Mouse (Mus musculus): ENCODE measurements around the gene Camta2. TPM values are rescaled to one million over a fixed set of nuclear protein-coding genes. Genes with fewer than 3 reads are reported as not detected.

The Camta2 gene
- polyA plus RNA-seq, 1 experiment from 2014 or later, result 8.7 TPM

GRCm38 (mm10) chr11:70626877-70627276, 61.0 kb downstream of the Camta2 start:
- ATAC-seq (no peak), DNase-seq (ENCODE audit: low spot score) (no peak)
- Histone ChIP-seq H3K36me3 (ENCODE audit: control insufficient read depth, insufficient read depth, low read length) (no peaks in the 10 kb centered on the region), H3K9ac (ENCODE audit: low read length) (no peak overlapping the region), H3K4me2 (ENCODE audit: low read length) (no peak overlapping the region), H3K27me3 (replicated peaks; ENCODE audit: control insufficient read depth, insufficient read depth, low read length) (no peaks in the 10 kb centered on the region), H3K4me3 (ENCODE audit: low read depth, low read length) (no peak overlapping the region), H3K27ac (ENCODE audit: low read depth, low read length) (no peak overlapping the region), H3K4me1 (ENCODE audit: control insufficient read depth, insufficient read depth, low read length) (no peaks in the 10 kb centered on the region), H3K9me3 (replicated peaks; ENCODE audit: control insufficient read depth, low read length) (no peaks in the 10 kb centered on the region)
- WGBS, result 77% methylated on average over 4 of the region's 4 CpGs

- Histone ChIP-seq H3K36me3 (ENCODE audit: control insufficient read depth, insufficient read depth, low read length) (no peaks in the 10 kb centered on the region), H3K4me3 (ENCODE audit: low read depth, low read length) (no peak overlapping the region), H3K4me2 (ENCODE audit: low read length) (no peak overlapping the region), H3K4me1 (ENCODE audit: control insufficient read depth, insufficient read depth, low read length) (no peaks in the 10 kb centered on the region), H3K27me3 (replicated peaks; ENCODE audit: control insufficient read depth, insufficient read depth, low read length) (no peaks in the 10 kb centered on the region), H3K27ac (ENCODE audit: low read depth, low read length) (no peak overlapping the region), H3K9me3 (replicated peaks; ENCODE audit: control insufficient read depth, low read length) (no peaks in the 10 kb centered on the region), H3K9ac (ENCODE audit: low read length) (no peak overlapping the region)
- ATAC-seq, result no peak
- WGBS, result 47% methylated on average over 4 of the region's 4 CpGs
- peak; percentile 64 for DNase-seq (ENCODE audit: low spot score)
Observed at GRCm38 (mm10) chr11:70625473-70625872, 62.4 kb downstream of the Camta2 start.

DNA sequence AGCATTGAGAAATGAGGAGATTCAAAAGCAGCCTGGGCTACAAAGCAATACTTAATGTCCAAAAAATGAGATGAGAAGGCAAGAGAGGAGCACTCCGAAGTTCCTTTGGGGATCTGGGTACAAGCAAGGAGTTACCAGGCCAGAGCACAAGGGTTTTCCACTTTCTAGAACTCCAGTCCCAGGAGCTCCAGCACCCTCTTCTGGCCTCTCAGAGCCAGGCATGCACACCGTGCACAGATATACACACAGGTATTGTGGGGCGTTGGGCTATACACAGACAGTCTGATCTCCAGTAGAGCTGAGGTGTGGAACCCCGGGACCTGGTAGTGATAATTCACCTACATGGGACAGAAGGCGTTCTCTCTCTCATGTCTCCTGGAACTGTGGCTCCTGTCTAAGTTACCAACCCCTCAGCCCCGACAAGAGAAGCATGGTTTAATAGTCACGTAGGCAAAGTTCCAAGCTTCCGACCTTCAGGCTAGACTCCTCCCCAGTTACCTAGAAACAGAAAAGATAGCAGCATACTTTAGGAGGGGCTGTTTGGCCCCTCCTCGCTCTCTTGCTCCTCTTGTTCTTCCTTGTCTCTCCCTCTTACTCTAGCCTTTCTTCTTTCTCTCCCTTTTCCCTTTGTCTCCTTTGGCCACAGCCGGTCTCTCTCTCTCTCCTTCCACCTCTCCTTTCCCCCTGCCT, 64.7 kb downstream of the Camta2 start:
- no peaks in the 10 kb centered on the region for H3K9me3 ChIP-seq (replicated peaks; ENCODE audit: control insufficient read depth, low read length)
- WGBS, result 84% methylated on average over 10 of the region's 10 CpGs
- H3K4me2 ChIP-seq (ENCODE audit: low read length), result no peak overlapping the region
- H3K9ac ChIP-seq (ENCODE audit: low read length), result no peak overlapping the region
- no peaks in the 10 kb centered on the region for H3K27me3 ChIP-seq (replicated peaks; ENCODE audit: control insufficient read depth, insufficient read depth, low read length)
- DNase-seq (ENCODE audit: low spot score), result no peak
- H3K4me1 ChIP-seq (ENCODE audit: control insufficient read depth, insufficient read depth, low read length), result no peaks in the 10 kb centered on the region
- no peaks in the 10 kb centered on the region for H3K36me3 ChIP-seq (ENCODE audit: control insufficient read depth, insufficient read depth, low read length)
- ATAC-seq, result no peak
- no peak overlapping the region for H3K27ac ChIP-seq (ENCODE audit: low read depth, low read length)
- no peak overlapping the region for H3K4me3 ChIP-seq (ENCODE audit: low read depth, low read length)

DNA sequence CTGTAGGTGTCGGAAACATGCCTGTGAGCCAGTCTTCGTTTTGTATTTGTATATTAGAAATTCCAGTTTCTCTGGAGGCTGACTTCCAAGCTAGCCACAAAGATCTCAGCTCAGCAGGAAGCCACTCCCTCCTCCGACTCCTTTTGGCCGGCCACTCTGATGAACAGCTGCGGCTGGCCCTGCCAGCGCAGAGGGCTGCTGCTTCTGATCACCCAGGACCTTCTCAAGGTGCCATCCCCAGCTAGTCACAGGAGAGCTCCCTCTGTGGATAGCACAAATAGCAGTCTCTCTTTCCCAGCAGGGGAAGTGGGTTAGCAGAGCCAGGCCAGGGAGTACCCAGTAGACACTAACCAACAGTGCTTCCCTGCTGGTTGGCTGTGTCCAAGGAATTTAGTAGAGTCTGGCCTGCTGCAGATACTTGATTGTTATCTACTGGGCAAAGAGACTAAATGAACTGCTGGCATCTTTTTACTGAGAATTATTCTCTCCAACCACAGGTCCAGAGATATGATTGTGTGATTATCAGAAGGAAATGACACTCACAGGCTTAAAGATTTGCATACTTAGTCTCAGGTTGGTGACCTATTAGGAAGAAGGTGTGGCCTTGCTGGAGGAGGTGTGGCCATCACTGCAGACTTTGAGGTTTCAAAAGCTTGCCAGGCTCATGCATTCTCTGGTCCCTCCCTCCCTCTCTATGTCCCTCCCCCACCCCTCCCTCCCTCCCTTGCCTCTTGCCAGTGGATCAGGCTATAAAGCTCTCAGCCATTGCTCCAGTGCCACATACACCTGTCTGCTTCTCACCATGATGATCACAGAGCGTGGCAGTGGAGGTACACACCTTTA, 65.7 kb downstream of the Camta2 start:
- Histone ChIP-seq H3K27me3 (replicated peaks; ENCODE audit: control insufficient read depth, insufficient read depth, low read length) (no peaks in the 10 kb centered on the region), H3K27ac (ENCODE audit: low read depth, low read length) (no peak overlapping the region), H3K9me3 (replicated peaks; ENCODE audit: control insufficient read depth, low read length) (no peaks in the 10 kb centered on the region), H3K36me3 (ENCODE audit: control insufficient read depth, insufficient read depth, low read length) (no peaks in the 10 kb centered on the region), H3K9ac (ENCODE audit: low read length) (no peak overlapping the region; the same call in 1 of the 2 replicates), H3K4me1 (ENCODE audit: control insufficient read depth, insufficient read depth, low read length) (no peaks in the 10 kb centered on the region), H3K4me2 (ENCODE audit: low read length) (no peak overlapping the region), H3K4me3 (ENCODE audit: low read depth, low read length) (no peak overlapping the region)
- WGBS, result 46% methylated on average over 7 of the region's 7 CpGs
- DNase-seq (ENCODE audit: low spot score) (no peak), ATAC-seq (no peak)

Small RNA genes within 50 kb of the gene (microRNA-seq; reads per million reads assigned to microRNA genes)
- gene Mir6925, result not detected

Other genes with a start within 250 kb of the Camta2 start
- 49.2 and 54.3 TPM in 2 replicates for gene Med11, start 236.2 kb downstream of the Camta2 start, polyA plus RNA-seq (2014; fragmentation: Nextera tagmentation; extraction: Ambion mirVana)
- 0.19 and 0.42 TPM in 2 replicates for gene Zmynd15, start 228.7 kb downstream of the Camta2 start, polyA plus RNA-seq (2014; fragmentation: Nextera tagmentation; extraction: Ambion mirVana)
- gene Cxcl16, start 228.1 kb downstream of the Camta2 start, polyA plus RNA-seq (2014; fragmentation: Nextera tagmentation; extraction: Ambion mirVana), result 1.5 and 1.9 TPM in 2 replicates
- 1.1 and 3.4 TPM in 2 replicates for gene Tm4sf5, start 182.9 kb downstream of the Camta2 start, polyA plus RNA-seq (2014; fragmentation: Nextera tagmentation; extraction: Ambion mirVana)
- gene Vmo1, start 173.5 kb downstream of the Camta2 start, polyA plus RNA-seq (2014; fragmentation: Nextera tagmentation; extraction: Ambion mirVana), result 0.37 TPM in 1 of 2 replicates, not detected in the other
- gene Gltpd2, start 168.9 kb downstream of the Camta2 start, polyA plus RNA-seq (2014; fragmentation: Nextera tagmentation; extraction: Ambion mirVana), result 0.42 TPM in 1 of 2 replicates, not detected in the other
- 841 and 1,034 TPM in 2 replicates for gene Psmb6, start 162.7 kb downstream of the Camta2 start, polyA plus RNA-seq (2014; fragmentation: Nextera tagmentation; extraction: Ambion mirVana)
- gene Gm40193, start 155.2 kb downstream of the Camta2 start, polyA plus RNA-seq (2014; fragmentation: Nextera tagmentation; extraction: Ambion mirVana), result not detected in 2 replicates
- 4.8 and 5.8 TPM in 2 replicates for gene Pld2, start 148.0 kb downstream of the Camta2 start, polyA plus RNA-seq (2014; fragmentation: Nextera tagmentation; extraction: Ambion mirVana)
- gene Mink1, start 125.2 kb downstream of the Camta2 start, polyA plus RNA-seq (2014; fragmentation: Nextera tagmentation; extraction: Ambion mirVana), result 10.4 and 13.6 TPM in 2 replicates
- gene 4930544D05Rik, start 72.3 kb downstream of the Camta2 start, polyA plus RNA-seq (2014; fragmentation: Nextera tagmentation; extraction: Ambion mirVana), result not detected in 2 replicates
- gene Chrne, start 68.9 kb downstream of the Camta2 start, polyA plus RNA-seq (2014; fragmentation: Nextera tagmentation; extraction: Ambion mirVana), result not detected in 2 replicates
- 0.17 and 0.22 TPM in 2 replicates for gene Gp1ba, start 49.0 kb downstream of the Camta2 start, polyA plus RNA-seq (2014; fragmentation: Nextera tagmentation; extraction: Ambion mirVana)
- gene Rnf167, start 40.9 kb downstream of the Camta2 start, polyA plus RNA-seq (2014; fragmentation: Nextera tagmentation; extraction: Ambion mirVana), result 105 and 118 TPM in 2 replicates
- 165 and 190 TPM in 2 replicates for gene Slc25a11, start 40.6 kb downstream of the Camta2 start, polyA plus RNA-seq (2014; fragmentation: Nextera tagmentation; extraction: Ambion mirVana)
- gene Pfn1, start 33.5 kb downstream of the Camta2 start, polyA plus RNA-seq (2014; fragmentation: Nextera tagmentation; extraction: Ambion mirVana), result 793 and 798 TPM in 2 replicates
- 5.7 and 5.9 TPM in 2 replicates for gene Eno3, start 30.9 kb downstream of the Camta2 start, polyA plus RNA-seq (2014; fragmentation: Nextera tagmentation; extraction: Ambion mirVana)
- gene Spag7, start 18.7 kb downstream of the Camta2 start, polyA plus RNA-seq (2014; fragmentation: Nextera tagmentation; extraction: Ambion mirVana), result 65.4 and 83.9 TPM in 2 replicates
- gene Inca1, start 12.1 kb upstream of the Camta2 start, polyA plus RNA-seq (2014; fragmentation: Nextera tagmentation; extraction: Ambion mirVana), result 0.75 and 1.1 TPM in 2 replicates
- 4.6 and 4.7 TPM in 2 replicates for gene Kif1c, start 12.4 kb upstream of the Camta2 start, polyA plus RNA-seq (2014; fragmentation: Nextera tagmentation; extraction: Ambion mirVana)
- gene Zfp3, start 76.1 kb upstream of the Camta2 start, polyA plus RNA-seq (2014; fragmentation: Nextera tagmentation; extraction: Ambion mirVana), result 14.9 and 16.2 TPM in 2 replicates
- gene Scimp, start 124.5 kb upstream of the Camta2 start, polyA plus RNA-seq (2014; fragmentation: Nextera tagmentation; extraction: Ambion mirVana), result not detected in 2 replicates
- gene Rabep1, start 156.7 kb upstream of the Camta2 start, polyA plus RNA-seq (2014; fragmentation: Nextera tagmentation; extraction: Ambion mirVana), result 50.3 and 62.7 TPM in 2 replicates

Measured in forebrain, embryonic 14.5 days (tissue).